Mouse (Mus musculus) intestine, postnatal 0 days (tissue): ENCODE results near the gene Zfp667. TPM values are rescaled to one million over a fixed set of nuclear protein-coding genes. Genes with fewer than 3 reads are reported as not detected.
"Not testable (repeated sequence)": the region's sequence is repeated elsewhere in the genome, so short reads cannot be mapped to it uniquely, and the experiment has no call there.

Experiments used
- ATAC-seq: fragments of 200-750 bp; cut with Nextera tagmentation; 2 replicates; pipeline ENCODE4 v1.8.0; 2017; ENCODE audit warnings: mild to moderate bottlenecking, moderate TSS enrichment, moderate library complexity
- H3K27ac ChIP-seq: fragments of 300-500 bp; sonication (generic); 2 replicates; pipeline ENCODE4 v1.5.1; 2014; ENCODE audit warnings: mild to moderate bottlenecking, low read depth, low read length, moderate library complexity
- H3K27me3 ChIP-seq: fragments of 300-500 bp; sonication (generic); replicated peaks from 2 replicates; pipeline ENCODE4 v1.6.1; 2014; ENCODE audit warnings: low read length, mixed read lengths; ENCODE audit not compliant: control insufficient read depth, insufficient read depth
- H3K36me3 ChIP-seq: fragments of 300-500 bp; sonication (generic); 2 replicates; pipeline ENCODE4 v1.6.1; 2014; ENCODE audit warnings: mild to moderate bottlenecking, moderate library complexity; ENCODE audit not compliant: control insufficient read depth, insufficient read depth
- H3K4me1 ChIP-seq: fragments of 300-500 bp; sonication (generic); replicated peaks from 2 replicates; pipeline ENCODE4 v1.6.1; 2014; ENCODE audit warnings: antibody characterized with exemption, low read length, mixed read lengths; ENCODE audit not compliant: control insufficient read depth, insufficient read depth
- H3K4me2 ChIP-seq: fragments of 300-500 bp; sonication (generic); replicated peaks from 2 replicates; pipeline ENCODE4 v1.6.1; 2014; ENCODE audit warnings: low read depth, mild to moderate bottlenecking, moderate library complexity
- H3K4me3 ChIP-seq: fragments of 300-500 bp; sonication (generic); 2 replicates; pipeline ENCODE4 v1.5.1; 2014; ENCODE audit warnings: low read depth, low read length
- H3K9ac ChIP-seq: fragments of 300-500 bp; sonication (generic); 2 replicates; pipeline ENCODE4 v1.6.1; 2014; ENCODE audit warnings: mild to moderate bottlenecking, low read depth, low read length
- H3K9me3 ChIP-seq: fragments of 300-500 bp; sonication (generic); 2 replicates; pipeline ENCODE4 v1.6.1; 2016; ENCODE audit warnings: mixed run types; ENCODE audit not compliant: control insufficient read depth
- CTCF ChIP-seq: sonication (generic); IDR thresholded peaks from 2 replicates; pipeline ENCODE4 v1.5.1; 2016; ENCODE audit warnings: low read depth, mild to moderate bottlenecking, control low read depth, antibody characterized with exemption, moderate library complexity
- WGBS: fragments of 180-500 bp; shearing (Covaris S2); extraction: QIAGEN DNeasy Blood & Tissue Kit; methylation state at CpG from one replicate; pipeline ENCODE4 v1.1.7; 2014; 5-methylcytosine and 5-hydroxymethylcytosine counted together
- polyA plus RNA-seq: library from polyadenylated mRNA; unstranded; fragments of >200 nt; fragmentation: Nextera tagmentation; extraction: Ambion mirVana; gene quantifications from 2 replicates; pipeline ENCODE4 v1.2.1, GENCODE M21; 2015

The Zfp667 gene
- polyA plus RNA-seq, 1 experiment from 2014 or later = 2.1 TPM

DNA sequence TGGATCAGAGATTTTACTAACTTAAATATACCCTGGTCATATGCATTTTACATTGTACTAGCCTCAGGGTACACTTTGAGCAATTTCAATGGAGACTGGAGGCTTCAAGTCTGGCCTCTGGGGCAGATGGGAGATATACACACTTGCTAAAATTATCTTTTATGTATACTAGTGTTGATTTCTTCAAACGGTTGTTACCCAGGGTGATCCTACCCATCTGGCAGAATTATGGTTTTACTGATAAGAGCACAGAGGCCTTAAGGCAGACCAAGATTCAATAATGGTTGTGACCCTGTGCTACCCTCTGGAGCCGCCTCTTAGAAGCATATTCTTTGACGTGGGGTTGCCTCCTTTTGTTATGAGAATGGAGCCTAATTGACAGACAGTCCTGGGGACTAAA lies 8.5 kb upstream of the Zfp667 start:
- no peak overlapping the region for H3K4me3 ChIP-seq
- no peak for TF ChIP-seq CTCF
- H3K9me3 ChIP-seq = no peaks in the 10 kb centered on the region
- no peak overlapping the region for H3K27ac ChIP-seq
- H3K4me1 ChIP-seq = no peaks in the 10 kb centered on the region
- ATAC-seq = no peak
- 10% methylated on average over 3 of the region's 3 CpGs for WGBS
- no peak overlapping the region for H3K9ac ChIP-seq
- H3K36me3 ChIP-seq = no peaks in the 10 kb centered on the region
- no peak overlapping the region for H3K4me2 ChIP-seq
- H3K27me3 ChIP-seq = no peaks in the 10 kb centered on the region

DNA sequence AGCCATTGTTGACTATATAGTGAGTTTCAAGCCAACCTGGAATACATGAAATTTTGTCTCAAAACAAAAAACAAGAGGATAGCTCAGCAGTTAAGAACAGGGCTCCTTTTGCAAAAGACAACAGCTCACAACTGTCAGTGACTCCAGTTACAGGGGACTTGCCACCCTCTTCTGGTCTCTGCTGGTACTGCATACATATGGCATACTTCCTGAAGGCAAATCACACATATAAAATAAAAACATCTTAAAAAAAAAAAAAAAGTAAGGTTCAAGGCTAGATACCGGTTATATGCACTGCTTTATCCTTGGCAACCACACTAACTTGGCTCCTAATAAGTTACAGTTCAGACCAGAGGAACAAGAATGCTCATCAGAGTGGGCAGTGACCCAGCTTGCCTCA lies 3.6 kb upstream of the Zfp667 start:
- TF ChIP-seq CTCF = peak; percentile 83
- Histone ChIP-seq H3K36me3 (no peaks in the 10 kb centered on the region), H3K9me3 (no peaks in the 10 kb centered on the region), H3K9ac (no peak overlapping the region), H3K4me3 (peak overlapping the region; percentile 60), H3K4me1 (no peaks in the 10 kb centered on the region), H3K27ac (peak overlapping the region; percentile 75), H3K4me2 (peak overlapping the region; percentile 79), H3K27me3 (no peaks in the 10 kb centered on the region)
- ATAC-seq = peak; percentile 34; the same call in 1 of the 2 replicates
- 3% methylated on average over 1 of the region's 1 CpGs for WGBS

DNA sequence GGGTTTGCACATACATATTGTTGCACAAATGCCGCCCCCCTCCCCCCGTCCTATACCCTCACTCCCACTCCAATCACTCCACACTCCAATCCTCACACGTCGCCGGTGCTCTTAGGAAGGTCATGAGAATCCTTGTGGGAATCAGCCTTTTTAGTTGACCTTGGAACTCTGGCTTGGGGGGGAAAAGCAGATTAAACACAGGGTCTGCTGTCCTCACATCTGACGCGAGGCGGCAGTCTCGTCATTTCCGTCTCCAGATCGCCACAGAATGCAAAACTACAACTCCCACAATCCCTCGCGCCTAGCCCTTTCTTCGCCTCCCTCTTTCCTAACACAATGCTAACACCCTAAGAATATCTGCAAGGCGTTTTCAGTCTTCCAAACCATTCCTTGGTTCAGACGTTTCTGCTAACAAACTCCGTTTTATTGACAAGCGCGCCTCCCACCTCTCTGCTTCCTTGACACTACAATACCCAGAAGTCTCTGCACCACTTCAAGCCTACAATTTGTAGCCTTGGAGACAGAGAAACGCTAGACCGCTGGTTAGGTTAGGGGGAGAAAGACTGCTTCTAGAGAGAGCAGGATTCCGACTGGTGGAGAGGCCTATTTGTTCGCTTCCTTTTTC lies 2.8 kb upstream of the Zfp667 start:
- ATAC-seq = peak; percentile 71
- H3K4me3 ChIP-seq = peak overlapping the region; percentile 60
- H3K36me3 ChIP-seq = no peaks in the 10 kb centered on the region
- H3K27ac ChIP-seq = peak overlapping the region; percentile 75
- TF ChIP-seq CTCF = peak; percentile 72
- peak overlapping the region; percentile 42; the same call in 1 of the 2 replicates for H3K9ac ChIP-seq
- H3K4me2 ChIP-seq = peak overlapping the region; percentile 79
- no peaks in the 10 kb centered on the region for H3K27me3 ChIP-seq
- no peaks in the 10 kb centered on the region for H3K9me3 ChIP-seq
- 1% methylated on average over 23 of the region's 23 CpGs for WGBS
- no peaks in the 10 kb centered on the region for H3K4me1 ChIP-seq

DNA sequence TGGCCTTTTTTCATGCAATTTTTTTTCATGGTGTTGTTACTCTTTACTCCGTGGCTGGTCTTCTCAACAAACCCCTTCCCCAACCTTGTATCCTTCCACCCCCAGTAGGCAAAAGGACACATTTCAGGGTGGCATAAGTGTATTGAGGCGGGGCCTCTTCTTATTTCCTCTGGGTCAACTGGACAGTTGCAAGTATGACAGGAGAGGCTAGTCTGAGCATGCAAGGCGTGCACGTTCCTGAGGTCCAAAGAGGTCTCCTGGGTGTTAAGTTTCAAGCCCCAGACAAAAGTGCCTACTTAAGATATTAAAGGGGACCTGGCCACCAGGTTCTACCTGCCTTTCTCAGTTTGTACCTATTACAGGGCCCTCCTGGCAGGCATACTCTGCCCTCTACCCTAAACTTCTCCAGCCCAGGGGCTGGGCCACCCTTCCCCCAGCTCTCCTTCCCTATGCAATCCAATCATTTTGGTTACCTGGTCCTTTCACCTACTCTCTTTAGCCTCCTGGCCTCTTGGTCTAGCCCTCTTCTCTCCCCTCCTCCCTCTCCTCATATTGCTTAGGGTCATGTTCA lies 1.9 kb upstream of the Zfp667 start:
- no peak overlapping the region for H3K4me3 ChIP-seq
- no peaks in the 10 kb centered on the region for H3K9me3 ChIP-seq
- no peaks in the 10 kb centered on the region for H3K4me1 ChIP-seq
- no peak for TF ChIP-seq CTCF
- 86% methylated on average over 4 of the region's 4 CpGs for WGBS
- no peak for ATAC-seq
- H3K36me3 ChIP-seq = no peaks in the 10 kb centered on the region
- 0 out of 2 replicates have a peak overlapping the region, but pooled peaks have one; percentile 79 for H3K4me2 ChIP-seq
- H3K27ac ChIP-seq = no peak overlapping the region
- no peak overlapping the region for H3K9ac ChIP-seq
- no peaks in the 10 kb centered on the region for H3K27me3 ChIP-seq

DNA sequence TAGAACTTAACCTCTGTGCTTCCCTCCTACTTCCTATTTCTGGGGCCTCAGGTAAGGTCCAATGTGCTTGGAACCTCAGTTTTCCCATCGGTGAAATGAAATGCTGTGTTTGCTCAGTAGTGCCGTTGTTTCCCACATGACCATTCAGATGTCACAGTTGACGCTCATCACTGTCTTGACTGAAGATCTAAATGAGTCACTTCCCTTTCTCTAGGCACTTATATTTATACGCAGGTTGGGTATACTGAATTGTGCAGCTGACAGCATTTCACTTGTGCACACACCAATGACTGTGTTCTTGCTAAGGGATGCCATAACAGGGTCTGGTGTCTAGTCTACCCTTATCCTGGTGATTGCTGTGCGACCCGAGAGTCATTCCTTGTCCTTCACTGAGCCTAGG lies 1.0 kb upstream of the Zfp667 start:
- ATAC-seq = no peak
- WGBS = 88% methylated on average over 6 of the region's 6 CpGs
- no peak for TF ChIP-seq CTCF
- H3K4me1 ChIP-seq = no peaks in the 10 kb centered on the region
- H3K27me3 ChIP-seq = no peaks in the 10 kb centered on the region
- H3K4me3 ChIP-seq = 0 out of 2 replicates have a peak overlapping the region, but pooled peaks have one; percentile 57
- H3K9ac ChIP-seq = no peak overlapping the region
- H3K9me3 ChIP-seq = no peaks in the 10 kb centered on the region
- H3K4me2 ChIP-seq = peak overlapping the region; percentile 87; the same call in 1 of the 2 replicates
- no peaks in the 10 kb centered on the region for H3K36me3 ChIP-seq
- 0 out of 2 replicates have a peak overlapping the region, but pooled peaks have one; percentile 60 for H3K27ac ChIP-seq

DNA sequence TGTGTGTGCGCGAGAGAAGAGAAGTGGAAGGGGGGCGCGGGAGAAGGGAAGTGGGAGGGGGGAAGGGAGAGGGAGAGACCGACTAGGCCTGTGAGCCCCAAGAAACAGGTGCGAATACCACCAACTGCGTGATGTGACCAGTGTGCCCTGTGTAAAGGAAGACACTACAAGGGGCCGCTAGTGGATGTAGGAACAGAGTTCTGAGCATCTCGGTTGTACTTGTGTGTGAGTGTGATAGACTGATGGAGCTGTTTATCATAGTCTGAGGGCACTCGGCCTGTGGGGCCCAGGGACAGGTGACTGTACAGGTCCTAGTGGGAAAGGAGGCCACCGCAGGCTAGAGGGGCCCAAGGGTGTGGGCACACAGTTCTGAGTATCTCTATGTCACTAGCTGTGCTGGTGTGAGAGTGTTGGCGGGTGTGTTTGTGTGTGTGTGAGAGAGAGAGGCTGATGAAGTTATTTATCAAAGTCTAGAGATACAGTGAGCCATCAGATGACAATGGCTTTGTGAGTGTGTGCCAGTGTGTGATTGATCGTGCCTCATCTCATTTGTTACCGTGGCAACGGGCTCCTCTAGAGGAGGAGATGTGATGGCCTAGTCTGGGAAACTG lies 647 bp downstream of the Zfp667 start:
- H3K36me3 ChIP-seq = no peaks in the 10 kb centered on the region
- no peaks in the 10 kb centered on the region for H3K4me1 ChIP-seq
- H3K27ac ChIP-seq = no peak overlapping the region
- H3K9me3 ChIP-seq = no peaks in the 10 kb centered on the region
- WGBS = 22% methylated on average over 15 of the region's 15 CpGs
- peak overlapping the region; percentile 57 for H3K4me3 ChIP-seq
- no peak for TF ChIP-seq CTCF
- H3K4me2 ChIP-seq = peak overlapping the region; percentile 87
- peak overlapping the region; percentile 45; the same call in 1 of the 2 replicates for H3K9ac ChIP-seq
- ATAC-seq = no peak
- no peaks in the 10 kb centered on the region for H3K27me3 ChIP-seq

DNA sequence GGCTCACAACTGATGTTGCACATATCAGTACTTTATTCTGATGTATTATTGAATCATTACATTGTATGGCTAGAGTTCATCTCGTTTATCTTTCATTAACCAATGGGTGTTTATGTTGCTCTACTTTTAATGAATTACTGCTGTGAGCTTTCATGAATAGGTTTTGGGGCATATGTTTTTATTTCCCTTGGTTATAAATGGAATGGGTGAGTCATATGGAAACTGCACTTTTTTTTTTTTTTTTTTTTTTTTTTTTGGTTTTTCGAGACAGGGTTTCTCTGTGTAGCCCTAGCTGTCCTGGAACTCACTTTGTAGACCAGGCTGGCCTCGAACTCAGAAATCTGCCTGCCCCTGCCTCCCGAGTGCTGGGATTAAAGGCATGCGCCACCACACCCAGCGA lies 4.7 kb downstream of the Zfp667 start:
- H3K4me1 ChIP-seq, ATAC-seq, H3K27ac ChIP-seq, H3K9ac ChIP-seq, H3K9me3 ChIP-seq, H3K27me3 ChIP-seq, H3K4me3 ChIP-seq, H3K4me2 ChIP-seq, H3K36me3 ChIP-seq: not testable (repeated sequence)
- whole genome bisulfite sequencing = 90% methylated on average over 5 of the region's 6 CpGs

DNA sequence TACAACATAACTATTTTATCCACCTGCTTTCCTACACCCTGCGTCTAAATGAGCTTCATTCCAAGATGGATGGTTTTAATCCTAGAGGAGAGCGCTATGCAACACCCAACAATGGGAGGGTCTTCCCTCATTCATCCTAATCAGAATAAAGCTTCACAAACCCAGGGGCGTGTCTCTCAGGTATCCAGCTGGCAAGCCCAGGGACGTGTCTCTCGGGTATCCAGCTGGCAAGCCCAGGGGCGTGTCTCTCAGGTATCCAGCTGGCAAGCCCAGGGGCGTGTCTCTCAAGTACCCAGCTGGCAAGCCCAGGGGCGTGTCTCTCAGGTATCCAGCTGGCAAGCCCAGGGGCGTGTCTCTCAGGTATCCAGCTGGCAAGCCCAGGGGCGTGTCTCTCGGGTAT lies 14.4 kb downstream of the Zfp667 start:
- not testable (repeated sequence) for H3K36me3 ChIP-seq, H3K4me1 ChIP-seq, H3K9ac ChIP-seq, H3K27me3 ChIP-seq, ATAC-seq, H3K4me2 ChIP-seq, H3K27ac ChIP-seq, H3K9me3 ChIP-seq, H3K4me3 ChIP-seq
- 64% methylated on average over 11 of the region's 11 CpGs for WGBS
